Mouse (Mus musculus) kidney, postnatal 0 days (tissue): ENCODE data around the gene Cyp1a1. TPM values are rescaled to one million over a fixed set of nuclear protein-coding genes. Genes with fewer than 3 reads are reported as not detected.

Experiments used
- ATAC-seq: fragments of 200-750 bp; cut with Nextera tagmentation; replicated peaks from 2 replicates; pipeline ENCODE4 v1.8.0; 2017; ENCODE audit warnings: low read depth, moderate number of reproducible peaks, moderate TSS enrichment, moderate library complexity; ENCODE audit not compliant: low FRiP score
- DNase-seq: peaks from one replicate; pipeline ENCODE4 v3.0.0-alpha.2; 2016; ENCODE audit warnings: low spot score
- H3K27ac ChIP-seq: fragments of 300-500 bp; sonication (generic); 2 replicates; pipeline ENCODE4 v1.5.1; 2014; ENCODE audit warnings: mild to moderate bottlenecking
- H3K27me3 ChIP-seq: fragments of 300-500 bp; sonication (generic); 2 replicates; pipeline ENCODE4 v1.6.1; 2014; ENCODE audit warnings: low read length, mixed read lengths; ENCODE audit not compliant: insufficient read depth
- H3K36me3 ChIP-seq: fragments of 300-500 bp; sonication (generic); 2 replicates; pipeline ENCODE4 v1.6.1; 2014; ENCODE audit warnings: low read length, mixed read lengths; ENCODE audit not compliant: insufficient read depth
- H3K4me1 ChIP-seq: fragments of 300-500 bp; sonication (generic); replicated peaks from 2 replicates; pipeline ENCODE4 v1.6.1; 2014; ENCODE audit warnings: antibody characterized with exemption, low read length, mixed read lengths; ENCODE audit not compliant: insufficient read depth
- H3K4me2 ChIP-seq: fragments of 300-500 bp; sonication (generic); 2 replicates; pipeline ENCODE4 v1.6.1; 2014; ENCODE audit warnings: mild to moderate bottlenecking, low read length, moderate library complexity, mixed read lengths
- H3K4me3 ChIP-seq: fragments of 300-500 bp; sonication (generic); replicated peaks from 2 replicates; pipeline ENCODE4 v1.5.1; 2014; ENCODE audit warnings: low read depth, low read length
- H3K9ac ChIP-seq: fragments of 300-500 bp; sonication (generic); 2 replicates; pipeline ENCODE4 v1.6.1; 2014; ENCODE audit warnings: low read depth, low read length
- H3K9me3 ChIP-seq: fragments of 300-500 bp; sonication (generic); replicated peaks from 2 replicates; pipeline ENCODE4 v1.6.1; 2016; ENCODE audit warnings: low read length, inconsistent platforms, mixed read lengths
- CTCF ChIP-seq: IDR thresholded peaks from 2 replicates; pipeline ENCODE4 v1.5.1; 2016; ENCODE audit warnings: antibody characterized with exemption, low read depth, mild to moderate bottlenecking, moderate library complexity
- WGBS: fragments of 180-500 bp; shearing (Covaris S2); extraction: QIAGEN DNeasy Blood & Tissue Kit; methylation state at CpG from one replicate; pipeline ENCODE4 v1.1.7; 2014; 5-methylcytosine and 5-hydroxymethylcytosine counted together
- polyA plus RNA-seq: library from polyadenylated mRNA; unstranded; fragments of >200 nt; fragmentation: Nextera tagmentation; extraction: Ambion mirVana; gene quantifications from 2 replicates; pipeline ENCODE4 v1.2.1, GENCODE M21; 2015

The Cyp1a1 gene
- polyA plus RNA-seq, 1 experiment from 2014 or later, result 0.34 TPM

DNA sequence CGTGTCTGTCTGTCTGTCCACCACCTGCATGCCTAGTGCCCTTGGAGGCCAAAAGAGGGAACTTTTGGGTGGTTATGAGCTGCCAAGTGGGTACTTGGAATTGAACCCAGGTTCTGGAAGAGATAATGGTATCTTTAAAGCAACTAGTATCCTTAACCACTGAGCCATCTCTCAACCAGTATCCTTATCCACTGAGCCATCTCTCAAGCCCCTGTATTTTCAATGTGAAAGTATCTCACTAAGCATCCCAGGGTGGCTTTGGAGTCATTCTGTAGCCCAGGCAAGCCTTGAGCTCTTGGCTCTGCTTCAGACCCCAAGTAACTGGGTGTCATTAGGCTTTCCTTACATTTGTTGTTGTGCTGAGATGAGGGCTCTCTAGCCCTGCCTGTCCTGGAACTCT is 32.8 kb upstream of the Cyp1a1 start:
- Histone ChIP-seq H3K4me2 (no peak overlapping the region), H3K36me3 (no peaks in the 10 kb centered on the region), H3K4me3 (no peak overlapping the region), H3K27me3 (no peaks in the 10 kb centered on the region), H3K9ac (no peak overlapping the region), H3K4me1 (no peaks in the 10 kb centered on the region), H3K27ac (no peak overlapping the region), H3K9me3 (no peaks in the 10 kb centered on the region)
- WGBS, result 88% methylated on average over 1 of the region's 1 CpGs
- DNase-seq, result no peak
- no peak for TF ChIP-seq CTCF
- no peak for ATAC-seq

DNA sequence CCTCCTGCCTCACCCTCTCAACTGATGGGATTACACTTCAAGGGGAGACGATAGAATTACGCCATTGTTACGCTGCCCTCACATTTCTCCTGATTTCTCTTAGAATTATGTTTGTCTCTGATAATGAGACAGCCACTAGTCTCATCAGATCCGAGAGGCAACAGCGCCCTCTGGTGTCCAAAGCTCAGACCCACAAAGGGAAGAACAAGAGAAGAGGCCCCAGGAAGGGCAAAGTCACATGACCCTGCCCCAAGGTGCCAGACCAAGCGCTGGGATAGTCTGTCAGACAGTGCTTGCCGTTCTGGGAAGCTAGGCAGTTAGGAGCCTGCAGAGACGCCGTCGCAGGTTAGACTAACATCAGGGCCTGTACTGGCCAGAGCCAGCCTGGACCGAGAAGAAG is 32.0 kb upstream of the Cyp1a1 start:
- TF ChIP-seq CTCF, result peak; percentile 96
- Histone ChIP-seq H3K4me1 (no peaks in the 10 kb centered on the region), H3K9me3 (no peaks in the 10 kb centered on the region), H3K27me3 (no peaks in the 10 kb centered on the region), H3K4me2 (peak overlapping the region; percentile 27; the same call in 1 of the 2 replicates), H3K9ac (no peak overlapping the region), H3K4me3 (no peak overlapping the region), H3K36me3 (no peaks in the 10 kb centered on the region), H3K27ac (no peak overlapping the region)
- WGBS, result 2% methylated on average over 11 of the region's 11 CpGs
- peak; percentile 78 for ATAC-seq
- peak; percentile 92 for DNase-seq

DNA sequence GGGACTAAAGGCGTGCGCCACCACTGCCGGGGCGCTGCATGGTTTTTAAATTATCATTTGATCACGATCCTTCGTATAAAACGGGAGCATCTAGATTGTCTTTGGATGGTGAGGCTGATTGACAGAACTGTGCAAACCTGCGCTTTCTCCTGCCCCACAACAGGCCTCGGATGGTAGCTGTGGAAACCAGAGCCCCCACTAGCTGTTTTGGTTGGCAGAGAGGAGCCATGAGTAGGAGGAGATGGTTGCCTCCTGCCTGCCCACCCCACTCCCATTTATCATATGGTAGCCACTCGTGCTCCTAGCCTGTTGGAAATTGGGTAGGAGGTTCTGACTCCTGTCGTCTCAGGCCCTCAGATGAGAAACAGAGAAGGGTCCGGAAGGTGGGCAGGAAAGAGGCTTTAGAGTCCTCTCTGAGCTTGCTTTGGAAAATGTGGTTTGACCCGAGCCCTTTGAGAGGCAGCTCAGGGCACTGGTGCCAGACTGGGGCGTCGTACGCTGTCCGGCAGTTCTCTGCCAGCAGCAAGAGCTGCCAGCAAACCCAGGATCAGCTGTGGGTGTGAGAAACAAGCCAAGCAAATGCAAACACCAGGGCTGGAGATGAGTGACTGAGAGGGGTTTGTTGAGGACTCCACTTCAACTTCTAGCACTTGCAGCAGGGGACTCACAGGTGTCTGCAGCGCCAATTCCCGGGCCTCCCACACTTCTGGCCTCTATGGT is 30.9 kb upstream of the Cyp1a1 start:
- Histone ChIP-seq H3K27ac (no peak overlapping the region), H3K9me3 (no peaks in the 10 kb centered on the region), H3K36me3 (no peaks in the 10 kb centered on the region), H3K4me2 (no peak overlapping the region), H3K27me3 (no peaks in the 10 kb centered on the region), H3K4me3 (no peak overlapping the region), H3K9ac (no peak overlapping the region), H3K4me1 (no peaks in the 10 kb centered on the region)
- no peak for TF ChIP-seq CTCF
- 70% methylated on average over 19 of the region's 19 CpGs for WGBS
- DNase-seq (no peak), ATAC-seq (no peak)

DNA sequence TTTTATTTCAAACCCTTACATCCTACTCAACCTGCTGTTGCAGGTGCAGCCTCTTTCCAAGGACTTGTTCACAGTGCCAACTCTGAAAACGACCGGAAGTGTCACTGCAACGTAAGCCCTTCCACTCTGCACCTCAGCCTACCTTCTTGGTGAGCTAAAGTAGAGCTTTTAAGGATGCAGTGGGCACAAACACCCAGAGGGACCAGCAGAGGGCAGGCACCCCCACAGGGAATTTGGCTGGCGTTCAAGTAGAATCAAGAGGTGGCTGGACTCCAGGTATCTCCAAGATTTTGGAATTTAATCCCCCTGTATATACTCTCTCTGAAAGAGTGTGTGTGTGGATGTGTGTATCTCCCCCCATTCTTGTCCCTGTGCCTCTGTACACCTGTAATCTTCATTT is 29.9 kb upstream of the Cyp1a1 start:
- no peaks in the 10 kb centered on the region for H3K36me3 ChIP-seq
- H3K4me1 ChIP-seq, result no peaks in the 10 kb centered on the region
- TF ChIP-seq CTCF, result peak; percentile 46
- H3K9me3 ChIP-seq, result no peaks in the 10 kb centered on the region
- no peak overlapping the region for H3K4me3 ChIP-seq
- 48% methylated on average over 4 of the region's 4 CpGs for WGBS
- ATAC-seq (no peak), DNase-seq (no peak)
- H3K9ac ChIP-seq, result no peak overlapping the region
- H3K27me3 ChIP-seq, result no peaks in the 10 kb centered on the region
- no peak overlapping the region for H3K27ac ChIP-seq
- no peak overlapping the region for H3K4me2 ChIP-seq

DNA sequence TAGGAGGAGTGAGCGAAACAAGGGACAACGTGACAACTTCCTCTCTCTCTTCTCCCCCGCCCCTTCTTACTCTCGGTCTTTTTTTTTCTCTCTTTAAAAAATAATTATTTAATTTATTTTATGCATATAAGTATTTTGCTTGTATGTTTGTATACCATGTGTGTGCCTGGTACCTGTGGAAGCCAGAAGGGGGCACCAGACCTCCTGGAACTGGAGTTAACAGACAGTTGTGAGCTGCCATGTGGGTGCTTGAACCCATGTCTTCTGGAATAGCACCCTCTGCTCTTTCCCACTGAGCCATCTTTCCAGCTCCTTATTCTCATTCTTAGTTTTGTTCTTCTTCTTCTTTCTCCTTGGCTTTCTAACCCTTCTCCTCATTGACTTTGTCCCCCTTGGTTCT is 28.8 kb upstream of the Cyp1a1 start:
- 89% methylated on average over 4 of the region's 4 CpGs for WGBS
- no peak overlapping the region for H3K4me2 ChIP-seq
- no peak for DNase-seq
- H3K36me3 ChIP-seq, result no peaks in the 10 kb centered on the region
- H3K27ac ChIP-seq, result no peak overlapping the region
- TF ChIP-seq CTCF, result peak; percentile 26; the same call in 1 of the 2 replicates
- ATAC-seq, result no peak
- no peak overlapping the region for H3K4me3 ChIP-seq
- no peak overlapping the region for H3K9ac ChIP-seq
- no peaks in the 10 kb centered on the region for H3K27me3 ChIP-seq
- H3K9me3 ChIP-seq, result no peaks in the 10 kb centered on the region
- no peaks in the 10 kb centered on the region for H3K4me1 ChIP-seq

DNA sequence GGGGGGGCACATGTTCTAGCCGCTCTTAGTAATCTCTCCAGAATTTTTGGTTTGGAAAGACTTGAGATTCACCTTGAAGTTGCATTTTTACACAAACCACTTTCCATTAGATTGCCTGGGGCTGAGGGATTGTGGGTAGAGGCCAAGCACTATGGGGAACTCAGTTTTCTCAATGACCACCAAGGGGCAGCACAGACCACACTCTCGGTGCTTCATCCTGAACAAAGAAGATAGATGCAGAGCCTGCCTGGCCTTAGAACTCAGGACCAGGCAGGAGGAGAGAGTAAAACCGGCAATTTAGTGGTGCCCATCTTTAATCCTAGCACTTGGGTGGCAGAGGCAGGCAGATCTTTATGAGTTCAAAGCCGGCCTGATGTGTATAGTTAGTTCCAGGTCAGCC is 28.0 kb upstream of the Cyp1a1 start:
- ATAC-seq, result peak; percentile 63; the same call in 1 of the 2 replicates
- no peaks in the 10 kb centered on the region for H3K9me3 ChIP-seq
- H3K36me3 ChIP-seq, result no peaks in the 10 kb centered on the region
- DNase-seq, result peak; percentile 88
- H3K27me3 ChIP-seq, result no peaks in the 10 kb centered on the region
- peak; percentile 92 for TF ChIP-seq CTCF
- 26% methylated on average over 4 of the region's 4 CpGs for WGBS
- H3K4me1 ChIP-seq, result no peaks in the 10 kb centered on the region
- H3K9ac ChIP-seq, result no peak overlapping the region
- no peak overlapping the region for H3K4me3 ChIP-seq
- no peak overlapping the region for H3K27ac ChIP-seq
- H3K4me2 ChIP-seq, result no peak overlapping the region
